Mouse (Mus musculus) naive thymus-derived CD4-positive, alpha-beta T cell, adult 2 months (primary cell): ENCODE data around the gene Ubtf.

Source experiments
- DNase-seq: peaks from one replicate; pipeline ENCODE4 v3.0.0-alpha.2; 2011; ENCODE audit warnings: low read depth

Gene Ubtf

DNA sequence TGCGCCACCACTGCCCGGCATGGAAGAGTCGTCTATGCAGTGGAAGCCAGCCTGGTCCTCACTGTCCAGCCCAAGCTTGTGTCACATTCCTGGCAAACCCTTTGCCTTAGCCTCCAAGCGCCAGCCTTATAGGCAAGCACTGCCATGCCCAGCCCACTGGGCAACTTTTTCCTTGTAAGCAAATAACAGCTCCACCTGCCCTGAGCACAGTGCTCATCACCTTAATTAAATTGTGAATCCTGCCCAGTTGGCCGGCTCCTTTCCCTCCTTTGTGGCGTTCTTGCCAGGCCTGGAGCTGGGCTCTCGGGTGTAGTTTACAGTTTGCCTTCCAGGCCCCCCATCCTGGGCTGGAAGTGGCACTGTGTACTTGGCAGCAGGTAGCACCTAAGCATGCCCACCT, 56.3 kb downstream of the Ubtf start:
- DNase-seq: no peak

DNA sequence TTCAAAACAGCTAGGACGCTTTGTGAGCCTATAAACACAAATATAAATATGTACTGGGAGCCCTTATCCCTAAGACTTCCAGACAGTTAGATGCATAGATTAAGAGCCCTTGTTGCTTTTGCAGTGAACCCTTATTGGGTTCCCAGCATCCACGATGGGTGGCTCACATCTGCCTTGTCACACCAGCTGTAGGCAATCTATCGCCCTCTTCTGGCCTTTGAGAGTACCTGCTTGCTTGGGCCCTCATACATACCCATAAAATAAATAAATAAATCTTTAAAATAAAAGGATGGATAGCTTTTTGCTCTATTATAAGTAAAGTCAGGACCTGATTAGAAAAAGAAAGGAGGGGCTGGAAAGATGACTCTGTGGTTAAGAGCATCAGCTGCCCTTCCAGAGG, 61.0 kb downstream of the Ubtf start:
- DNase-seq: peak; percentile 16

DNA sequence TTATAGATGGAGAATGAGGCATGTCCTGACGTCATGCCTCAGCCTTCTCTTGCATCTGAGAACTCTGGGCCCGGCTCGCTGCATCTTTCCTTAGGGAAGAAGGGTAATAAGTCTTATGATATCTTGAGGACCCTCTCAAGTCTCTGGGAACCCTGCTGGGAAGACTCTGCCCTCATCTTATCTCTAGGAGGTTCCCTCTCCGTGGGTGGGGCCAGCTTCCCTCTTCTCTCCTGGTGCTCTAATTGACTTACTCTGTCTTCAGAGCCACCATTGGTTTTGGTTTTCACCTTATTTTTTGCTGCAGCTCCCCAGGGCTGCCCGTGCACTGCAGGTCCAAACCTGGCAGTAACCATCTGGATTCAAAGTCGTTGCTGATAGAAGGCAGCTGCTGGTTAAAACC, 61.4 kb downstream of the Ubtf start:
- DNase-seq: no peak

DNA sequence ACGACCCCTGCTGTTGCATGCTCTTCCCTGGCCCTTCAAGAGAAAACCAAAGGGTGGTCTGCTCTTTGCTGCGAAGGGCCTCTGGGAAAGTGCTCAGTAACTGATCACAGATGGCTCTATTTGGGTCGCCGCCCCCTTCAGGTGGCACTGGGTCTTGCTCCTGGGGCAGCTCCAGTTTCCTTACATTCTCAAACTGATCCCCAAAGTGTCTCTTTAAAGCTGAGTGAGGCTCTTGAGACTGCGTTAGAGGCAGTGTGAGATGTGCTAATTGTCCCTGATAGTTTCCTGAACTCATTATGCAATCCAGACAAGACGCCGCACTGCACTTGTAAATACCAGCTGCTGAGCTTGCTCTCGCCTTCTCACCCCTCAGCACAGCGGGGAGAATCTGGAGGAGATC, 62.0 kb downstream of the Ubtf start:
- DNase-seq: no peak
